Mouse (Mus musculus) stomach, embryonic 14.5 days (tissue): ENCODE measurements around the gene Ppp1r9a. TPM values are rescaled to one million over a fixed set of nuclear protein-coding genes. Genes with fewer than 3 reads are reported as not detected.

Source experiments
- ATAC-seq: fragments of 200-750 bp; cut with Nextera tagmentation; 2 replicates; pipeline ENCODE4 v1.8.0; 2017; ENCODE audit warnings: low read depth, moderate TSS enrichment; ENCODE audit not compliant: insufficient number of reproducible peaks, insufficient read depth, low FRiP score
- H3K27ac ChIP-seq: fragments of 300-500 bp; sonication (generic); 2 replicates; pipeline ENCODE4 v1.5.1; 2014; ENCODE audit warnings: mild to moderate bottlenecking, low read length, moderate library complexity, mixed read lengths
- H3K27me3 ChIP-seq: fragments of 300-500 bp; sonication (generic); 2 replicates; pipeline ENCODE4 v1.6.1; 2014; ENCODE audit warnings: low read length, control low read depth, mixed read lengths; ENCODE audit not compliant: control insufficient read depth, insufficient read depth
- H3K36me3 ChIP-seq: fragments of 300-500 bp; sonication (generic); 2 replicates; pipeline ENCODE4 v1.6.1; 2014; ENCODE audit warnings: mild to moderate bottlenecking, control low read depth, low read length, moderate library complexity, mixed read lengths; ENCODE audit not compliant: control insufficient read depth, insufficient read depth
- H3K4me1 ChIP-seq: fragments of 300-500 bp; sonication (generic); 2 replicates; pipeline ENCODE4 v1.6.1; 2014; ENCODE audit warnings: low read length, control low read depth, mixed read lengths; ENCODE audit not compliant: control insufficient read depth, insufficient read depth
- H3K4me2 ChIP-seq: fragments of 300-500 bp; sonication (generic); replicated peaks from 2 replicates; pipeline ENCODE4 v1.6.1; 2014; ENCODE audit warnings: low read depth, low read length, control low read depth
- H3K4me3 ChIP-seq: fragments of 300-500 bp; sonication (generic); 2 replicates; pipeline ENCODE4 v1.5.1; 2014; ENCODE audit warnings: low read depth, low read length, control low read depth
- H3K9ac ChIP-seq: fragments of 300-500 bp; sonication (generic); replicated peaks from 2 replicates; pipeline ENCODE4 v1.6.1; 2014; ENCODE audit warnings: low read depth, mild to moderate bottlenecking, control low read depth, low read length, moderate library complexity, mixed read lengths
- H3K9me3 ChIP-seq: fragments of 300-500 bp; sonication (generic); 2 replicates; pipeline ENCODE4 v1.6.1; 2016; ENCODE audit warnings: low read depth, low read length, control low read depth; ENCODE audit not compliant: control insufficient read depth
- WGBS: fragments of 180-500 bp; shearing (Covaris S2); extraction: QIAGEN DNeasy Blood & Tissue Kit; methylation state at CpG from one replicate; pipeline ENCODE4 v1.1.7; 2014; 5-methylcytosine and 5-hydroxymethylcytosine counted together
- polyA plus RNA-seq: library from polyadenylated mRNA; unstranded; fragments of >200 nt; fragmentation: Nextera tagmentation; extraction: Ambion mirVana; gene quantifications from 2 replicates; pipeline ENCODE4 v1.2.1, GENCODE M21; 2014

Gene Ppp1r9a
- polyA plus RNA-seq, 1 experiment from 2014 or later: 36.3 TPM

GRCm38 (mm10) chr6:5109925-5110714 lies 207.4 kb downstream of the Ppp1r9a start:
- H3K9ac ChIP-seq: peak overlapping the region; percentile 21; the same call in 1 of the 2 replicates
- H3K4me1 ChIP-seq: peaks cover 11% of the 10 kb centered on the region; the same call in 1 of the 2 replicates
- 0 out of 2 replicates have a peak, but pooled peaks cover 2% of the 10 kb centered on the region for H3K36me3 ChIP-seq
- ATAC-seq: peak; percentile 92
- peak overlapping the region; percentile 42 for H3K4me2 ChIP-seq
- peak overlapping the region; percentile 23 for H3K4me3 ChIP-seq
- no peaks in the 10 kb centered on the region for H3K9me3 ChIP-seq
- H3K27ac ChIP-seq: no peak overlapping the region
- no peaks in the 10 kb centered on the region for H3K27me3 ChIP-seq
- WGBS: 5% methylated on average over 18 of the region's 18 CpGs

GRCm38 (mm10) chr6:5110715-5111048 lies 208.0 kb downstream of the Ppp1r9a start:
- Histone ChIP-seq H3K27ac (no peak overlapping the region), H3K4me2 (no peak overlapping the region), H3K4me3 (no peak overlapping the region), H3K36me3 (0 out of 2 replicates have a peak, but pooled peaks cover 2% of the 10 kb centered on the region), H3K9me3 (no peaks in the 10 kb centered on the region), H3K4me1 (peaks cover 11% of the 10 kb centered on the region; the same call in 1 of the 2 replicates), H3K27me3 (no peaks in the 10 kb centered on the region), H3K9ac (no peak overlapping the region)
- 35% methylated on average over 3 of the region's 3 CpGs for WGBS
- no peak for ATAC-seq

GRCm38 (mm10) chr6:5113103-5113502 lies 210.4 kb downstream of the Ppp1r9a start:
- no peaks in the 10 kb centered on the region for H3K27me3 ChIP-seq
- ATAC-seq: 0 out of 2 replicates have a peak, but pooled peaks have one; percentile 37

GRCm38 (mm10) chr6:5113734-5114133 lies 211.0 kb downstream of the Ppp1r9a start:
- Histone ChIP-seq H3K4me3 (no peak overlapping the region), H3K9ac (no peak overlapping the region), H3K4me2 (no peak overlapping the region), H3K4me1 (peaks cover 11% of the 10 kb centered on the region; the same call in 1 of the 2 replicates), H3K36me3 (0 out of 2 replicates have a peak, but pooled peaks cover 2% of the 10 kb centered on the region), H3K27ac (no peak overlapping the region), H3K9me3 (no peaks in the 10 kb centered on the region), H3K27me3 (no peaks in the 10 kb centered on the region)
- no peak for ATAC-seq
- WGBS: 49% methylated on average over 5 of the region's 5 CpGs

More at GRCm38 (mm10) chr6:5113103-5113502, 210.4 kb downstream of the Ppp1r9a start:
- Histone ChIP-seq H3K4me1 (peaks cover 11% of the 10 kb centered on the region; the same call in 1 of the 2 replicates), H3K9me3 (no peaks in the 10 kb centered on the region), H3K36me3 (0 out of 2 replicates have a peak, but pooled peaks cover 2% of the 10 kb centered on the region), H3K4me2 (no peak overlapping the region), H3K27ac (no peak overlapping the region), H3K9ac (no peak overlapping the region), H3K4me3 (no peak overlapping the region)
- 21% methylated on average over 8 of the region's 8 CpGs for WGBS

GRCm38 (mm10) chr6:5114857-5115256 lies 212.1 kb downstream of the Ppp1r9a start:
- Histone ChIP-seq H3K4me3 (no peak overlapping the region), H3K4me2 (no peak overlapping the region), H3K27ac (no peak overlapping the region), H3K27me3 (no peaks in the 10 kb centered on the region), H3K9me3 (no peaks in the 10 kb centered on the region), H3K4me1 (peaks cover 9% of the 10 kb centered on the region; the same call in 1 of the 2 replicates), H3K9ac (no peak overlapping the region), H3K36me3 (peaks cover 2% of the 10 kb centered on the region; the same call in 1 of the 2 replicates)
- ATAC-seq: no peak
- WGBS: 73% methylated on average over 7 of the region's 7 CpGs

- H3K9ac ChIP-seq: no peak overlapping the region
- no peaks in the 10 kb centered on the region for H3K4me1 ChIP-seq
- ATAC-seq: no peak
- no peak overlapping the region for H3K4me2 ChIP-seq
- no peak overlapping the region for H3K4me3 ChIP-seq
- peaks cover 2% of the 10 kb centered on the region; the same call in 1 of the 2 replicates for H3K36me3 ChIP-seq
- no peaks in the 10 kb centered on the region for H3K27me3 ChIP-seq
- H3K9me3 ChIP-seq: no peaks in the 10 kb centered on the region
- 86% methylated on average over 15 of the region's 15 CpGs for WGBS
- H3K27ac ChIP-seq: no peak overlapping the region
These were observed 216.6 kb downstream of the Ppp1r9a start for GRCm38 (mm10) chr6:5119181-5119910.

- Histone ChIP-seq H3K27me3 (no peaks in the 10 kb centered on the region), H3K9ac (no peak overlapping the region), H3K9me3 (no peaks in the 10 kb centered on the region), H3K4me3 (no peak overlapping the region), H3K36me3 (no peaks in the 10 kb centered on the region; the same call in 1 of the 2 replicates), H3K4me2 (no peak overlapping the region), H3K27ac (no peak overlapping the region), H3K4me1 (no peaks in the 10 kb centered on the region)
- no peak for ATAC-seq
- 63% methylated on average over 3 of the region's 3 CpGs for WGBS
These were observed 217.5 kb downstream of the Ppp1r9a start for GRCm38 (mm10) chr6:5120229-5120628.

GRCm38 (mm10) chr6:5129364-5130093 lies 226.8 kb downstream of the Ppp1r9a start:
- Histone ChIP-seq H3K9me3 (no peaks in the 10 kb centered on the region), H3K4me2 (no peak overlapping the region), H3K27ac (no peak overlapping the region), H3K4me1 (no peaks in the 10 kb centered on the region), H3K27me3 (no peaks in the 10 kb centered on the region), H3K36me3 (no peaks in the 10 kb centered on the region), H3K9ac (no peak overlapping the region), H3K4me3 (no peak overlapping the region)
- no peak for ATAC-seq
- 86% methylated on average over 14 of the region's 14 CpGs for WGBS
